18 mouse cellular contexts compared by ENCODE assay signal in genomic region chr6:112562039-112562438, GRCm38 (mm10).
DNase-seq lines count a peak whose midpoint lies in the region; ATAC-seq lines count a peak whose summit lies in the region.
"Had no signal": no experiment of that assay in that cellular context is flagged by ENCODE, and none has a peak within 500 bp of the region (broad histone marks: within the 10 kb centered on the region; RNA-seq: fewer than 3 reads in every experiment).

No protein-coding gene starts in this region.

- ATAC-seq in cerebellum, adult (ENCODE audit: insufficient number of reproducible peaks, low FRiP score, low TSS enrichment), result no peak
- peak; percentile 45 for ATAC-seq in forebrain, embryonic 16.5 days
- ATAC-seq in forebrain, embryonic 12.5 days (ENCODE audit: low FRiP score), result no peak
- ATAC-seq in kidney, embryonic 15.5 days (replicated peaks; ENCODE audit: low FRiP score), result 0 out of 2 replicates have a peak, but pooled peaks have one; percentile 52
- ATAC-seq: intestine, embryonic 16.5 days had no signal

- peak; percentile 13 to 16 for DNase-seq in cerebellum, postnatal 14 days
- no peak for DNase-seq in kidney, postnatal 10 days
- no peak for DNase-seq in yolk sac, embryonic 10.5 days (ENCODE audit: low spot score)
- DNase-seq: adrenal gland, postnatal 10 days; cerebellum, adult 2 months; cerebellum, postnatal 25 days; gastrocnemius, postnatal 36 days; heart, adult 2 months; heart, postnatal 14 days had no signal

- 65% methylated on average over 10 of the region's 10 CpGs for WGBS in forebrain, embryonic 16.5 days
- 84% methylated on average over 10 of the region's 10 CpGs for WGBS in forebrain, embryonic 12.5 days
- WGBS in kidney, embryonic 15.5 days, result 29% methylated on average over 10 of the region's 10 CpGs

- H3K9ac ChIP-seq in forebrain, embryonic 16.5 days (replicated peaks; ENCODE audit: low read depth, low read length), result no peak overlapping the region
- H3K9ac ChIP-seq in forebrain, embryonic 12.5 days, result no peak overlapping the region
- no peak overlapping the region for H3K9ac ChIP-seq in kidney, embryonic 15.5 days
- H3K9ac ChIP-seq: embryonic facial prominence, embryonic 12.5 days; heart, embryonic 15.5 days; hindbrain, embryonic 13.5 days had no signal

- no peaks in the 10 kb centered on the region for H3K36me3 ChIP-seq in forebrain, embryonic 16.5 days (ENCODE audit: control insufficient read depth, insufficient read depth)
- H3K36me3 ChIP-seq in forebrain, embryonic 12.5 days (replicated peaks), result no peaks in the 10 kb centered on the region
- H3K36me3 ChIP-seq in kidney, embryonic 15.5 days, result no peaks in the 10 kb centered on the region
- H3K36me3 ChIP-seq: embryonic facial prominence, embryonic 12.5 days; heart, embryonic 15.5 days; hindbrain, embryonic 13.5 days had no signal

- H3K4me1 ChIP-seq in forebrain, embryonic 16.5 days (replicated peaks; ENCODE audit: control insufficient read depth, insufficient read depth, low read length), result peaks cover 7% of the 10 kb centered on the region
- H3K4me1 ChIP-seq in forebrain, embryonic 12.5 days, result no peaks in the 10 kb centered on the region
- H3K4me1 ChIP-seq in kidney, embryonic 15.5 days, result peaks cover 7% of the 10 kb centered on the region; the same call in 1 of the 2 replicates
- H3K4me1 ChIP-seq: embryonic facial prominence, embryonic 12.5 days; heart, embryonic 15.5 days; hindbrain, embryonic 13.5 days had no signal

- no peak overlapping the region for H3K4me3 ChIP-seq in forebrain, embryonic 16.5 days (replicated peaks; ENCODE audit: low read length)
- H3K4me3 ChIP-seq in forebrain, embryonic 12.5 days (replicated peaks), result no peak overlapping the region
- H3K4me3 ChIP-seq in kidney, embryonic 15.5 days (replicated peaks), result no peak overlapping the region
- H3K4me3 ChIP-seq: embryonic facial prominence, embryonic 12.5 days; heart, adult 2 months; heart, embryonic 15.5 days; hindbrain, embryonic 13.5 days had no signal

- no peaks in the 10 kb centered on the region for H3K9me3 ChIP-seq in forebrain, embryonic 16.5 days (ENCODE audit: control insufficient read depth, low read length)
- H3K9me3 ChIP-seq in forebrain, embryonic 12.5 days, result no peaks in the 10 kb centered on the region; the same call in 1 of the 2 replicates
- no peaks in the 10 kb centered on the region for H3K9me3 ChIP-seq in kidney, embryonic 15.5 days (replicated peaks)
- H3K9me3 ChIP-seq: embryonic facial prominence, embryonic 12.5 days; heart, embryonic 15.5 days had no signal

- no peak overlapping the region for H3K4me2 ChIP-seq in forebrain, embryonic 16.5 days (ENCODE audit: low read length)
- H3K4me2 ChIP-seq in forebrain, embryonic 12.5 days, result no peak overlapping the region
- H3K4me2 ChIP-seq in kidney, embryonic 15.5 days, result no peak overlapping the region
- H3K4me2 ChIP-seq: embryonic facial prominence, embryonic 12.5 days; heart, embryonic 11.5 days; heart, embryonic 15.5 days; hindbrain, embryonic 13.5 days had no signal

- no peaks in the 10 kb centered on the region for H3K27me3 ChIP-seq in forebrain, embryonic 16.5 days (replicated peaks; ENCODE audit: control insufficient read depth, insufficient read depth, low read length)
- no peaks in the 10 kb centered on the region for H3K27me3 ChIP-seq in forebrain, embryonic 12.5 days
- H3K27me3 ChIP-seq in kidney, embryonic 15.5 days, result no peaks in the 10 kb centered on the region
- H3K27me3 ChIP-seq: embryonic facial prominence, embryonic 12.5 days; heart, embryonic 15.5 days; hindbrain, embryonic 13.5 days had no signal

- no peak overlapping the region for H3K27ac ChIP-seq in forebrain, embryonic 16.5 days (ENCODE audit: low read length)
- H3K27ac ChIP-seq in forebrain, embryonic 12.5 days, result no peak overlapping the region
- no peak overlapping the region for H3K27ac ChIP-seq in kidney, embryonic 15.5 days
- H3K27ac ChIP-seq: embryonic facial prominence, embryonic 12.5 days; heart, adult 2 months; heart, embryonic 15.5 days; hindbrain, embryonic 13.5 days had no signal

Comparison
In these comparisons a context has a peak if more than half of its experiments do, and no peak if none do; other contexts are left out.
1. ATAC-seq: peak in forebrain, embryonic 16.5 days (single experiment) and kidney, embryonic 15.5 days (single experiment); none in cerebellum, adult (single experiment) and forebrain, embryonic 12.5 days (single experiment).
2. DNase-seq: peak in cerebellum, postnatal 14 days (2 of 2); none in kidney, postnatal 10 days (single experiment) and yolk sac, embryonic 10.5 days (single experiment).